Mouse (Mus musculus): ENCODE results near the gene Lrig2.
A peak's percentile ranks its signal among the peaks of the same experiment; 100 is the strongest.

The Lrig2 gene

DNA sequence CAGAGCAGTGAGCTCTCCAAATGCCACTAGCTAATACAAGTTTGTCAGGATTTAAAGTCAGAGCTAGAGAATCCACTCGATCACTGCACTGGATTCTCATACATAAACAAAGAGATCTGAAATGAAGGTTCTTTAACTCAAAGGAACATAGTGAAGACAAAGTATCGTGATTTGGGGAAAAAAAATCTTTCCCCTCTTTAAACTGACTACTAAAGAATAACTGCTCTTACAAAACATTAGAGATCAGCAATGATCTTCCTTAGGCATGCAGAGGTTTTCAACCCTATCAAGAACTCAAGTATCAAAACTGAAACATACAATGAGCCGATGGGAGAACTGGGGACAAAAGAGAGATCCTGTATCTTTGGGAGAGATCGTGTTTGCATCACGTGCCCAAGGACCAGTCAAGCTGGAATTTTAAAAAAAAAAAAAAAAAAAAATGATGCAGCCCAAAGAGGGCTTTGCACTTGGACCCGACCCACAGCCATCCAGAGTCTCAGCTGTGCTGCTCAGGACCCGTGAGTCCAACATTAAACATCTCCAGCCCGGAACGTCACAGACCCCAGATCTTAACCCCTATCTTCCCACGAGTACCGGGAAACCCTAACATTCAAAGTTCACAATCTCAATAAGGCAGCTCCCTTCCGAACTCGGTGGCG is 818 bp downstream of the Lrig2 start:
- no peak for DNase-seq (ENCODE audit: low spot score in 2 of 2)

DNA sequence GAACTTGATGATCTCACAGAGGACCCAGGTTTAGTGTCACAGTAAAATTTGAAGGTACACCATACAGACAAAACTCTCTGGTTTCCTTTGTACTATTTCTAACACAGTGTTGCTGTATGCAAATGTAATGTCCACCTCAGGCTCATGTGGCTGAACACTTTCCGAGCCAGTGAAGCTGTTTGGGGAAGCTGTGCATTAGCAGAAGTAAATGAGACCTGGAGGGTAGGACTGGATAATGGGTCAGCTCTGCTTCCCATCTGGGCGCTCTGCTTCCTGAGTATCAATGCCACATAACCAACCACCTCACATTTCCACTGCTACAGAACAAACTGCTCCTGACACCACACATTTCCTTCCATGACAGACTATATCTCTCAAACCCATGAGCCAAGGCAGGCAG is 10.1 kb downstream of the Lrig2 start:
- DNase-seq (ENCODE audit: low spot score in 2 of 2), result no peak

DNA sequence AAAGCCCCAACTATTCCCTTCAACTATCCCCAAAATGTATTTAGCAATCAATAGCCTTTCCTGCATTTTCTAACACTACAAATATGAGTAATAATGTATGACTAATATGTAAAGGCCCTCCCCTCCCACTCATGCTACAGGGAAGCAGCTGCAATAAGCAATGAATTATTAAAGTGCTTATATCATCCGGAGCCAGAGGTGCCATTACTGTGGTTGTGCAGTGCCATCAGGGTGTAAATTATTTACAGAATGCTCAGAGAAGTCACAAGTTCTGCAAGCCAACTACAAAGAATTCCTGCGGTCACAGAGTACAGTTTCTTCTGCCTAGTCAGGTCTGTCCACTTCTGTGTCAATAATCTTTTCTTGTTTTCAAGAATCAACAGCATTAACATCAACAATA is 10.8 kb downstream of the Lrig2 start:
- no peak for DNase-seq (ENCODE audit: low spot score in 2 of 2)

DNA sequence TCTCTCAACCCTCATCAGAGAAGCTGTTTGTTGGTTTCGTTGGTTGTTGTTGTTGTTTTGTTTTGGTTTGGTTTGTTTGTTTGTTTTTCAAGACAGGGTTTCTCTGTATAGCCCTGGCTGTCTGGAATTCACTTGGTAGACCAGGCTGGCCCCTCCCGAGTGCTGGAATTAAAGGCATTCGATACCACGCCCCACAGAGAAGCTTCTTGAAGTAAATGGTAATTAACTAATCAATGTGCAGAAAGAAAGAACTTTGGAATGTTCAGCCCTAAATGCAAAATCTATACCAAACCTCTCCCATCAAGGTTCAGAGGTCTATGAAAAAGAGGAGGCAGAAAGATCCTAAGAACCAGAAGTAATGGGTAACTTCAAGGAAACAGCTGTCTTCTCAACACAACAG is 15.5 kb downstream of the Lrig2 start:
- no peak for DNase-seq (ENCODE audit: low spot score in 2 of 2)

DNA sequence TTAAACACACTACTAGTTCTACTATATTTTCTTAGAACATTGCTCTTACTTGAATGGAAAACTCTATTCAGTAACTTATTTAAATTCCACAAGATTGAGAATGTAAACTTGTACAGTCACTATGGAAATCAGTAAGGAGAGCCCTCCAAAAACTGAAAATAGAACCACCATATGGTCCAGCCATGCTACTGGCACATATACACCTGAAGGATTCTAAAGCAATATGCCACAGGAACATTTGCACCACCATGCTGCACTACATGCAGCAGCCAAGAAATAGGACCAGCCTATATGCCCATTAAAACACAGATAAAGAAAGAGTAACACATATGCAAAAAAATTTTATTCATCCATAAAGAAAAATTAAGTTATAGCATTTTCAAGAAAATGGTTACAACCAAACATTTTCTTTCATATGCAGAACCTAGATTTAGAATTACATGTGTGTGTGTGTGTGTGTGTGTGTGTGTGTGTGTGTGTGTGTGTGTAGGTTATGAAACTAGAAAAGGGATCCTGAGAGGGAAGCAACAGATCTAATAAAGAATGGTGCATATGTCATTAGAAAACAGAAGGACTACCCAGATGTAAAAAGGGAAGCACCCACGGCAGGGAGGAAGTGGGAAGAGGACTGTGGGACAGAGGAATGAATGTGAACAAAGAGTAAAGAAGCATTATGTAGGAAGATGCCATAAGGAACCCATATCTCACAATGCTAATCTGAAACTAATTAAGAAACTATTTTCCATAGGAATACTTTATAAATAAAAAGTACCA is 30.6 kb downstream of the Lrig2 start:
- no peak for DNase-seq (ENCODE audit: low spot score in 2 of 2)

DNA sequence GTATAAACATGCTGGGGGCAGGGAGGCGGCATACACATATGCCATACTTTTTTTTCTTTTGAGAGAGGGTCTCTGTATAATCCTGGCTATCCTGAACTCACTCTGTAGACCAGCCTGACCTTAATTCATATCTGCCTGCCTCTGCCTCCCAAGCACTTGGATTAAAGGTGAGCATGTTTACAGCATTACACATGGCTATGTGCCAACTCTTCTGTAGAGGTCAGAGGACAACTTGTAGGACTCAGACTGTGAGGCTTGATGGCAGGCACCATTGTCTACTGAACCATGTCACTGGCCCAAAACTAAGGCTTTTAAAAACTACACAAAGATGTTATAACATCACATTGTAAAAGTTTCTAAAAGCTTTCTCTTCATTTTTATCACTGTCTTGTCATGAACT is 33.7 kb downstream of the Lrig2 start:
- no peak for DNase-seq (ENCODE audit: low spot score in 2 of 2)

DNA sequence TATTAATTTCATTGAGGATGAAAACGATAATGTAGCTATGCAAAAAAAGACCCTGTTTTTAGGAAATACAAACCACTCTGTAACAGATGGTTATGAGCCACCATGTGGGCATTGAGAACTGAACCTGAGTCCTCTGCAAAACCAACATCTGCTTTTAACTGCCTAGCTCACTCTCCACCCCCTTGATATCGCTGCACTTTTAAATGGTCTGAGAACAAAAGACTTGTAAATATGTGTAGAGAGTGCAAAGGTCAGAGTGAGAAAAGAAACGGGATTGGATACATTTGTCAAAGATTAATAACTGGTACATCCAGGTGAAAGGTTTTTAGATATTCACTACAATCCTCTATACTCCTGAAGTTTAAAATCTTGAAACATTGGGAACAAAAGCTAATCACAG is 42.3 kb downstream of the Lrig2 start:
- no peak for DNase-seq (ENCODE audit: low spot score in 2 of 2)

DNA sequence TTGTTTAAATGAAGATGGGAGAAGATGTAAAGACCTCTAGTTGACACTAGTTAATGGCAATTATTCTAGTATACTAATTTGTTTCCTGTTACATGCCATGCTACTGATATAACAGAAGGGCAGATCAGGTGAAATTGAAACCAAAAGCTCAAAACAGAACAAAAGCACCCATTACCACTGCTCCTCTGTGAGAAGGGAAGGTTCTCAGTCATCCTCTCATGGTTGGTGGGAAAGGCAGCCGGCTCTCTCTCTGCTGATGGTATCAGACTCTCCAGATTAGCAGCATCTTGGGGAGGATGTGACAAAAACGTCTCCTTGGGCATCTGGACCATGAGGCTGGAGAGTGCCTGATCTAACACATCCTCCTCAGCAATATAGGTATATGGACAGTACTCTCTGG is 50.5 kb downstream of the Lrig2 start:
- no peak for DNase-seq (ENCODE audit: low spot score in 2 of 2)

DNA sequence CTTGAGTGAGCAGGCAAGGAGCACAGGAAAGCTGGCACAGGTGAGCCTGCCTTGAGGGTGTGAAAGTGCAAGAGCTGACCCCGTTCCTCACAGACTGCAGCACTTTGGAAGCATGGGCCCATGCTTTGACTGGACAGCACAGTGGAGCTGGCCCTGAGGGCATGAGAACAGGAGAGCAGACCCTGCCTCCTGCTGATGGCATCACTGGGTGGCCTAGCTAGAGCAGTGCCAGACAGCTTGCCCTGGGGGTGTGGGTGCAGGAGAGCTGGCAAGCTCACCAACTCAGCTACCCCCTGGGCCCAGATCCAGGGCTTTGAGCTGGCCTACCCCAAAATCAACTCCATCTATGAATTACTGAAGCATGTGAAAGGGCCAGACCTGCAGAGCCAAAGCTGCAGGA is 53.1 kb downstream of the Lrig2 start:
- no peak for DNase-seq (ENCODE audit: low spot score in 2 of 2)

DNA sequence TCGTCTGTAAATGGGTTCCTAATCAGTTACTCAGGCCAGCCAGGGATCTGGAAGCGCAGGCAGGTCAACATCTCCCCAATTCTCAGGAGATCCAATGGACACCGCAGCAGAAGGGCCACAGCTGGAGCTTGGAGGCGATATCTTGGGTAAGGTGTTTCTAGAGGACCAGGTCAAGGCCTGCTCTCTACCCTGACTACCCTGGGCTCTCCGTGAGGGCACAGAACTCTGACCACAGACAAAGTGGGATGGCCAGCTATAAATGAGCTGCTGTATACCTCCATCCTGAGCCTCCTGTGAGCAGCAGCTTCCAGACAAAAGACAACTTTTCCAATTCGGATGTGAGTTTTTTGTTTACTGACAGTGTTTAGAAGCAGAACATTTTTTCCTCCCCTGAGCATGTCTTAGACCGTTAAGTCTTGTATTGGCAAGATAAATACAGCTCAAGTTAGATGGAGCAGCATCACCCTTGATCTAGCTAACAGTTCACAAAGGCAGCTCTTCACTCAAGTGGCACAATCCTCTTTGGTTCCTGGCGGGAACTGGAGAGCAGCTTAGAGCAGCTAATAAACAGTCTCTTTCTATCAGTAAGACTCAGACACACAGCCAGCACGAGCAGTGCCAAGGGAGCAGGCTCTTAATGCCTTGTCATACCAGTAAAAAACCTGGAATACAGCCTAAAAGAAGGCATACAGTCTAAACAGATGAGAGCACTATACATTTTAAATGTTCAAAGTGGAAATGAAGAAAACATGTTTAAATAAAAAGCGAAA is 56.0 kb downstream of the Lrig2 start:
- no peak for DNase-seq (ENCODE audit: low spot score in 2 of 2)

DNA sequence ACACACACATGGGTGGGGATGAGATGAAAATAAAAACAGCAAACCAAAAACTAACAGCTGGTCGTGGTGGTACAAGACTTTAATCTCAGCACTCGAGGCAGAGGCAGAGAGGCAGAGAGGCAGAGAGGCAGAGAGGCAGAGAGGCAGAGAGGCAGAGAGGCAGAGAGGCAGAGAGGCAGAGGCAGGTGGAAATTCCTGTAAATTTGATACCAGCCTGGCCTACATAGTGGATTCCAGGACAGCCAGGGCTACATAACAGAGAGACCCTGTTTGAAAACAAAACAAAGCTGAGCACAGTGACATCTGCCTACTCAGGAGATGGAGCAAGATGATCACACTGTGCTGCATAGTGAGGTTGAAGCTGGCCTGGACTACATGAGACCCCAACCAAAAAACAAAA is 64.5 kb downstream of the Lrig2 start:
- no peak for DNase-seq (ENCODE audit: low spot score in 2 of 2)

DNA sequence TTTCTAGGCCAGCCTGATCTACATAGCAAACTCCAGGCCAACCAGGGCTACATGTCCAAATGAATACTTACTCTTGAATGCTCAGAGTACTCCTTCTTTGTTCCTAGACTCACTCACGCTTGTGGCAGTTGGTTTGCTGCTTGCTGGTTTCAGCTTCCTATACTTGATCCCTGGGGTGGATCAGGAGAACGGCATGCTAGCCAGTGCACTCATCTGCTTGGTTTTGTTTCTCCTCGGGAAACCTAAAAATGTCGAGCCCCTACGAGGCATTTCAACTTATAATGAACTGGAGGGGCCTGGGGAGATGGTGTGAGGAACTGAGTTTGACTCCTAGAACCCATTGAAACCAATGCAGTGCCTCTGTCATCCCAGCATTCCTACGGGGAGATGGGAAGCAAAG is 65.0 kb downstream of the Lrig2 start:
- no peak for DNase-seq (ENCODE audit: low spot score in 2 of 2)

DNA sequence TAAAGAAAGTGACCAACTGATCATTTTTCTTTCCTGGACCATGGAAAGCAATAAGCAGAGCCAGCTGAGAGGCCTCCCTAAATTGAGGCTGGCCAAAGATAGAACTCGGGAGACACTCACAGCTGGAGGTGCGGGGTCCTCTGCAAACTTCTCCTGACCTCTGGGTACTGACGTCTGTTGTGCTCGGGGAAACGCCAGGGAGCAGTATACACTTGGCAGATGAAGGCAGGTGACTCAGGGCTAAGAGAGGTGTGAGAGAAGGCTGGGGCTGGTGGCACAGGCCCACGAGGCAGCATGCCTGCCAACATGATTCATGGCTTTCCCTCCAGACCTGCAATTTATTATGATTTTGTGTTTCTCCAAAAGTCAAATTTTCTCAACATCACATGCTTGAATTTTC is 66.1 kb downstream of the Lrig2 start:
- no peak for DNase-seq (ENCODE audit: low spot score in 2 of 2)

DNA sequence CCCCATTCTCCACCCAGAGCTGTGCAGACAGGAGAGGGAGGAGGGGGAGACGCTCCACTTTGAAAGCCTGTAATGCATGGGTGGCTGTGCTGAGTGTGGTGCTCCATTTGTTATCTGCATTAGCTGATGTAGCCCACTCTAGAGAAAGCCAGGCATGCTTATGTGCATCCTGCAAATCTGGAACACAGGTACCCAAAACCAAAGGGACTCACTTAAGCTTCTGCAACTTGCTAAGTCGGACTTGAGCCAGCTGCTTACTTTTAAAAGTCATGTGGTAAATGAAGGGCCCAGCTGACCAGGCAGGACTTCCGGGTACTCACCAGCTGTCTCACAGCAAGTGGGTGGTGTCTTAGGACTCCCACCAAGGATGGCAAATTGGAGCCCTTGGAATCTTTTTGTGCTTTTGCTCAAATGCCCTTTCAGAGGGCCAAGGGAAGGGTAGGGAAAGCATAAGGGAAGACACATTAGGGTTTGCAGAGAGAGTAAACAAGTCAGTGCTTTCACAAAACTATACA is 66.7 kb downstream of the Lrig2 start:
- DNase-seq (ENCODE audit: low spot score in 2 of 2), result no peak

DNA sequence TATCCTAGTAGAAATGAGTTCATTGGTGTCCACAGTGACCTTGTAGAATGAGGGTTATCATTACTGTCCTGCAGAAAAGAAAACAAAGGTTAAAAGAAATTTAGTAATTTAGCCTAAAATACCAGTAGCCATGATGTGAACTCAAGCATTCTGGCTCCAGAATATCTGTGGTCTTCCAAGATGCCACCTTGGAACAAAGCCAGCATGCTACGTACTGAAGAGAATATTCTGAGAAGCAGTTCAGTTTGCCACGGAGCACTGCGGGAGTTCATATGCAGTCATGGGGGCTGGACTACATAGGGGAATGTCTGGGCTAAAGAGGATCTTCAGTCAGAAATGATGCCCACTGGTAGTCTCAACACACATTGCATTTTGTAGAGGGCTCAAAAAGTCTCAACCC is 67.6 kb downstream of the Lrig2 start:
- DNase-seq (ENCODE audit: low spot score in 2 of 2), result no peak

DNA sequence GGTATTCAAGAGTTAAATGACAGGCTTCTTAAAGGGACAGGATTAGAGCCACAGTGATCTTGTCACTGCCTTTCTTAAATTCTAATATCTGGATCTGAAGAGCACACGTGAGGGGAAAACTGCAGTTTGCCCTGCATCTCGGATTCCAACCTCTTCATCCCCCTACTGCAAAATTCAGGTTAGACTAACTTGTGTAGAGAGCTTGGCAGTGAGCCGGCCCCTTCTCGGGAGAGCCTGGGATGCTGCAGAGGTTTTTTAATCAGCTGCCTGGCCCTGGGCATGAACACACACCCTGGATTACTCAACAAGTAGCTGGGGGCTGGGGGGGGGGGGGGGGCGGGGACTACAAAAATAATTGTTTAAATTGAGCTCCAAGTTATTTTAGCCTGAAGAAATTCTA is 69.4 kb downstream of the Lrig2 start:
- no peak for DNase-seq (ENCODE audit: low spot score in 2 of 2)

DNA sequence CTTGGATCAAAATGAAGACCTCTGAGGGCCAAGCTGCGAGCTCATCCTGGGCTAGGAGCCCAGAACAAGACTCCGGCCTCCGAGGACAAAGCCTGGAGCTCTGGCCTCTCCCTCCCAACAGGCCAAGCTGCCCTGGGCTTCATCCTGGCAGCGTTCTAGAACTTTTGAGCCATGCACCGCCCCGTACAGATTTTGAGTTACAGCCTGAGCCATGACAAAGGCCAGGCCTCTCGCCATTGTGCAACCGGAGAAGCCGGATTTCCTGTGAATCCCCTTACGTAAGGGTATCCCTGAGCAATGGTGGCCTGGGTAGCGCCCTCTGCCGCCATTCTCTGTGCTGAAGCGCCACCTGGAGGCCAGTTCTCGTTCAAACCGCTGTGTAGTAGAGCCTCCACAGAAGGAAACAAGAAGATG is 69.8 kb downstream of the Lrig2 start:
- DNase-seq (ENCODE audit: low spot score in 2 of 2), result peak; percentile 87 to 97

DNA sequence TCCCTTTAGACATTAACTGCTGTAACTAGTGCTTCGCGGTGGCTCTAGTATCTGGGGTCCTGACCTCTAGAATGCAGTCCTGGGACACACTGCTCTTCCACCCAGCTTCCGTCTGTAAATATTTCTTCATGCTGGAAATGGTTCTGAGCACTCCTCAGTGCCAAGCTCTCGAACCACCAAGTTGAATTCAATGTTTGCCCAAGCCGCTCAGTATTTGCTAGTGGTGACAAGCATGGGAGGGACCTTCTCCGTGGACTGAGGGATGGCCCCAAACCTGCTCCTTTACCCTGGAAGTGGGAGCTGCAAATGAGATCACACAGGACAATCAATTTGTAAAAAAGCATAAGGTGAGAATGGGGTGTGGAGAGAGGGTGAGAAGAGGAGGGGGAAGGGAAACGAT is 70.3 kb downstream of the Lrig2 start:
- DNase-seq (ENCODE audit: low spot score in 2 of 2), result no peak

DNA sequence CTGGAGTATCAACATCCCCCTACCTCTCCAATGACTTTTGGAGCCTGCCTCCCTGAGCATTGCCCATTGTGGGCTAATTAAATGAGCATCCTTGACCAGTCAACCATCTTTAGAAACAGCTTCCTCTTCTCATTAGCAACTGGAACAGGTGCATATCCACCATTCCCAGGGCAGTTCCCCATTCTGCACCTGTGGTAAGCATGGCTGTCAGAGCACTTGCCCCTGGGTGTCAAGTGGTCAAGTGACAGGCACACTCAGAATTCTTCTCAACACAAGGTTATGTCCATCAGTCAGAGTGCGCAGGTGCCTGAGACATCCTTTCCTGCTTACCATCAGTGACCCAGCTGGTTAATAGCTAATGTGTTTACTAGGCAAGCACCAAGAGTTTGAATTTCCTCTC is 72.9 kb downstream of the Lrig2 start:
- DNase-seq (ENCODE audit: low spot score in 2 of 2), result no peak

DNA sequence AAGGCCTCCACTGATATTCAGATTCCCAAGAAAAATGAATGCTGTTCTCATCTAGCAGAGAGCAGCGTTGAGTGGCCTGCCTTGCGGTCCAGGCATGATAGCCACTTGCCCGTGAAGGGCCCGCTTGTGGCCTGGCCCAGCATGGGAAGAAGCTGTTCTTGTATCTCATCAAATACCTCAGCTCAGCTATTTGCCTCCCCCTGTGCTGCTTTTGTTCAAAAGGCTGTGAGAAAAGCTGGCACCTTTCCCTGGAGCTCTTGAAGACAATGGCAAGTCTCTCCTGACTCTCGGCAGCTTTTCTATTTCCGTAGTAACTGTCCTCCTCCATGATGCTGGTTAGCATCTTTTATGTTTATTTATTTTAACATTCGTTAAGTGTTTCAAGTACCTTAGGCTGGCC is 74.1 kb downstream of the Lrig2 start:
- DNase-seq (ENCODE audit: low spot score in 2 of 2), result no peak

DNA sequence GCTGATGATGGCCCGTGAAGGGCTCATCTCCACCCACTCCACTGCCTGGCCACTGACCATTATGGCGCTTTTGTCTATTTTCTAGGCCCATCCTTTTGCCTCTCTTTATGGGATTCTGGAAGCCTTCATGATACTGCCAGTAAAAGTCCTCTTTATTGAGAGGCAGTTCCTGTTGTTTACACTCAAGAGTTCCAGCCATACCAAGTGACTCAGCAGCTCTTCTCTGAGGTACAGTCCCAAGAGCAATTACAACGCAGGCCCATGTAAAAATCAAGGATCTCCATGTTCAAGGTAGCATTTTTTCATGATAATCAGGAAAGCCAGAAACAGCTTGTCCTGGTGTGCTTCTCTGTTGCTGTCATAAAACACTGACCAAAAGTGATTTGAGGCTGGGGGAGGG is 75.8 kb downstream of the Lrig2 start:
- DNase-seq (ENCODE audit: low spot score in 2 of 2), result no peak

DNA sequence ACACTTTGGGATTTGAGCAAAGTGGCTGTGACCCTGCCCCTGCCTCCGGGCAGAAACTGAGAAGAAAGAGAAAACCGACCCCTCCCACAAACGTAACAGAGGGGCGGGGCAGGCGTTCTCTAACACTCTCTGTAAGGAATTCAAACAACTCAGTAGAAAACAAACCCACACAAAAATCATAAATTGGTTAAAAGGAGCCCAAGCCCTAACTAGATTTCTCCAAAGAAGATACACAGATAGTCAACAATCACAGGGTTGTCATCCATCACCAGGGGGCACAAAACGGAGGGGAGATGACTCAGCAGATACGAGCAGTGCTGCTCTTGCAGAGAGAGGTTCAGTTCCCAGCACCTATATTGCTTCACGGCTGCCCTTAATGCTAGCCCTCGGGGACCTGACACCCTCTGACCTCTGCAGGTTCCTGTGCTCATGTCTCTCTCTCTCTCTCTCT is 77.4 kb downstream of the Lrig2 start:
- DNase-seq (ENCODE audit: low spot score in 2 of 2), result peak; percentile 9 to 20

DNA sequence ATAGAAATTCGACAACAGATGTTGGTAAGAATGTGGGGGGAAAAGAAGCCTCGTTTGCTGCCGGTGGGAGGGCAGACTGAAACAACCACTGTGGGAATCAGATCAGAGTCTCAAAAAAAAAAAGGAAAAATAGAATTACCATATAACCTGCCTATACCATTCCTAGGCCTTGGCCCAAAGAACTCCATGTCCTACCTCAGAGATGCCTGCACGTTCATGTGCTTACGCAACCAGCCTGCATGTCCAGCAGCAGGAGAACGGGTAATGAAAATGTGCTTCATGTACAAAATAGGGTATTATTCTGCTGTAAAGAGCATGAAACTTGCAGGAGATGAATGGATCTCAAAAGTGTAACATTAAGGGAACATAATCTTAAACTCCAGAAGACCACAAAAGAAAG is 79.1 kb downstream of the Lrig2 start:
- no peak for DNase-seq (ENCODE audit: low spot score in 2 of 2)
